Mouse (Mus musculus) heart, adult 8-10 months (tissue): ENCODE measurements at regions not wholly inside any gene's neighbourhood (a gene's known extent, or its start where the extent isn't known, plus 50 kb on each side); places are given as distances from the start of the nearest gene placed in this dataset.
A peak's percentile ranks its signal among the peaks of the same experiment; 100 is the strongest.

ENCODE experiments used
- DNase-seq: peaks from one replicate; pipeline ENCODE4 v3.0.0; 2022; ENCODE audit warnings: low spot score

DNA sequence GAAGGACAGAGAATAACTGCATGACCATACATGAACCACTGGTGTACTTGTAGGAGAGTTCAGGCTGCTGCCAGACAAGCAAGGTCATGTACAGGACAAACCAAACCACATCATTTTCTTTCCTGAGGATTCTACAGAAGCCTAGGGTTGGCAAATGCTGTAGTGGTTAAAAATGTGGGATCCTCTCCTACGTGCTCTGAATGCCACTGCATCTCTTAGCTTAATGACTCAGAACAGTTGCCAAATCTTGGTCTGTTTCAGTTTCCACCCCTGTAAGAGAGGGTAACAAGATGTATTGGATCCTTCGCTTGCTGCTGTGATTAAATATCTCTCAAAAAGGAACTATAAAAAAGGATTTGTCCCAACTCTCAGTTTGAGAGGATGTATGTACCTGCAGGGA lies 938.1 kb downstream of the 4930444P10Rik start:
- DNase-seq, result no peak

DNA sequence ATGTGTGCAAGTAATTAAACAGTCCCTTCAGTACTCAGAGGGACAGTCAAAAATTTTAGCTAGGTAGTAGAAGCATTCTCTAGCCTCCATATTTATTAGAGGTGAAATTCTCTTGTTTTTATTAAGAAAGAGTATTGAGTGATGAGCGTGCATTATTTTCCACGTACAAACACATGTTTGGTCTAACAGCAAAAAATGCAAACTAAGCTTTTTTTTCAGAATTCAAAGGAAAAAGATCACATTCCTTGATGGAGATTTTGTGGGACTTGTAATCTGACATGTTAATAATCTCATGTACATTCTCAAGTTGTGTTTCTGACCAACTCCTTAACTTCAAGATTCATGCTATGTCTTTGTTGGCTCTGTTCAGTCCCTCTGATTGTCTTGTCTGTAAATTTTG lies 939.2 kb downstream of the 4930444P10Rik start:
- DNase-seq, result no peak

DNA sequence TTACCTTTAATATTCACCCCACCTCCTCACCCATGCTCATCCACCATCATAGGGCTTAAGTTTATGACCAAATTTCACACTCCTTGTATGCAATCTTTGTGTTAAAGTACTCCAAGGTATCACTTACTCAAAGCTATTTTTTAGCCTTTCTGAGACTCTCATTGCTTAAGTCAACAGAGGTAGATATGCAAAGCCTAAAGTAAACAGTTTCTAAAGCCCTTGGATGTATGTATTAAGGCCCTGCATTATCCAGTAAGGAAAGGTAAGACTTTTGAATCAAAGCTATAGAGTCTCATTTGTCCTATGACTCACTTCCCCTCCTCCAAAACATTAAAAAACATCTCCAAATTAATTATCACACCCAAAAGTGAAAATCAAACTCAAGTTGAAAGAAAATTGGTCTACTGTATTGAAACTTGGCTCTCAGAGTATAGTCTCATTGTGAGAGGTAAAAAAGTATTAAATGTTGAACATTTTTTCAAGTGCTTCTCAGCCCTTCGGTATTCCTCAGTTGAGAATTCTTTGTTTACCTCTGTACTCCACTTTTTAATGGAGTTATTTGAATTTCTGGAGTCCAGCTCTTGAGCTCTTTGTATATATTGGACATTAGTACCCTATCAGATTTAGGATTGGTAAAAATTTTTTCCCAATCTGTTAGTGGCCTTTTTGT lies 949.1 kb downstream of the 4930444P10Rik start:
- no peak for DNase-seq

DNA sequence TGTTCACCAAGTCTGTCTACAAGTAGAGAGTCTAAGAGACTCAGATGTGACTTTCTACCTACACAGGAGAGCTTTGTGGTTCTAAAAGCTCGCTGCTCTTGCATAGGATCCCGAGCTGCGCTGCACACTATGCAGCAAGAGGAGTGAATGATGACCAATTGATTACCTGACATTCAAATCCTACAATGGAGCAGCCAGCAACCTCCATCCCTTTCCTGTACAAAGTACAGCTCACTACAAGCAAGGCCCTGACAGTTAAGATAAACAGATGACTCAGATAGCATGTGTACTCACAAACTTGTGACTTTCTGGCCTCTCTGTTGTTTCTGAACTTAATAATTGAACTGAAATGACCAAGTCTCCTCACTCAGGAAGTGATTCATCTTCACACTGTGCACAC lies 974.7 kb downstream of the 4930444P10Rik start:
- DNase-seq, result no peak

DNA sequence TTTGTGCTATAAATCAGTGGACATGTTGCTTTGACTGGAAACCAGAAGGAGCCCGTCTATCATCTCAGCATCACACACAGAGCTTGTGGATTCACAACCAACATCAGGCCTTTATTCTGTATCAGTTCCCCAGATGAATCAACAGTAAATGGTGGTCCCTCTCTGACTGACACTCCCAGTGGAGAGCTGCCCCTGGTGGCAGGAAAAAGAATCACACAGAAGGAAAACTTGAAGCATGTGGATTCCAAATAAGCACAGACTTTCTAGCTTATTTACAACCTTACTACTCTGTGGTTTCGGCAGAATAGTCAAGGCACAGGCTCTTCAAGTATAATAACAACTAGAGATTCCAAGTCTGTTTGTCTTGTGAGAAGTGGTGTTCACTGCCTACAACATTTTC lies 981.7 kb downstream of the 4930444P10Rik start:
- DNase-seq, result no peak

DNA sequence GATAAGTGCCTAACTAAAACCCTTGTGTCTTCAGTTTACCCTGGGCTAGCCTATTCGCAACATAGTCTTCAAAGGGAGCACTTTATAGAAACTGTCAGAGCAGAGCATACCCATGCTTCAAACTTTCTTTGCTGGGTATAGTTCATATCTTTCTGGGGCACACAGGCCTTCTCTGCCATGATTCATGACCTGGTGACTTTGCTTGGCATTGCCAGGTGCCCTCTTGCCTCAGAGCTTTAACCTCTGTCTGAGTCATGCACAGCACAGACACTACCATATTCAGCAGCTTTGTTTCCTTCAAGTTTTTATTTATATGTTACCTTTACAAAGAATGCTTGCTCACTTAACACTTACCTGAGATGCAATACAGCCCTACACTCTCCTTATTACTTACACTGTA lies 1022.8 kb downstream of the 4930444P10Rik start:
- no peak for DNase-seq

DNA sequence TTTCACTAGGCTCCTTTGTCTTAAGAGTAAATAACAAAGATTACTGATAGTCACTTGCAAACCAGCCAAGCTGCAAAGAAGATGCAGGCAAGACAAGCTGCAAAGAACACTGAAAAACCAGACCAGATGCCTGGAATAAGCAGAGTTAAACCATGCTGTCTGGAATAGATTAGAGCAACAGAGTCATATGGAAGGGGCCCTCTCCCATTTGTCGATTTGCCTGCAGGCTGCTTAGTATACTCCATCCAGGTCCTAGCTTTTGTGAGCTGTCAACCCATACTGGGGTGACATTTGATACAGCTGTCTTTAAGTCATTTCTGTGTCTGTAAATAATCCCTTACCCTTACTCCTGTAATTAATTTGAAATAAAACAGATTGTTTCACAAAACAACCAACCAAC lies 1059.1 kb downstream of the 4930444P10Rik start:
- no peak for DNase-seq

DNA sequence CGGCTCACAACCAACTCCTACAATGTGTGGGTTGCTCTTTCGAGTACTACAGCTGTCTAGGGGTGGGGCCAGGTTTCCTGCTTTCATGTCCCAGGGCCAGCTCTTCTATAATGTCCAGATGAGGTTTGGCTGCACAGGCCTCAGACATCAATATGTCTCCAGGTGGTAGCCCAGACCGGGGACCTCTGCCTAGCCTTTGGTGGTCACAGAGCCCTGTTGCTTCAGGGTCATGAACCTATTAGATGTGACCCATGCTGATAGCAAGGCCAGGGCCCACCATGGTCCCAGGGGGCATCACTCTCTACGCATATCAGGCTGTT lies 1074.7 kb downstream of the 4930444P10Rik start:
- no peak for DNase-seq

DNA sequence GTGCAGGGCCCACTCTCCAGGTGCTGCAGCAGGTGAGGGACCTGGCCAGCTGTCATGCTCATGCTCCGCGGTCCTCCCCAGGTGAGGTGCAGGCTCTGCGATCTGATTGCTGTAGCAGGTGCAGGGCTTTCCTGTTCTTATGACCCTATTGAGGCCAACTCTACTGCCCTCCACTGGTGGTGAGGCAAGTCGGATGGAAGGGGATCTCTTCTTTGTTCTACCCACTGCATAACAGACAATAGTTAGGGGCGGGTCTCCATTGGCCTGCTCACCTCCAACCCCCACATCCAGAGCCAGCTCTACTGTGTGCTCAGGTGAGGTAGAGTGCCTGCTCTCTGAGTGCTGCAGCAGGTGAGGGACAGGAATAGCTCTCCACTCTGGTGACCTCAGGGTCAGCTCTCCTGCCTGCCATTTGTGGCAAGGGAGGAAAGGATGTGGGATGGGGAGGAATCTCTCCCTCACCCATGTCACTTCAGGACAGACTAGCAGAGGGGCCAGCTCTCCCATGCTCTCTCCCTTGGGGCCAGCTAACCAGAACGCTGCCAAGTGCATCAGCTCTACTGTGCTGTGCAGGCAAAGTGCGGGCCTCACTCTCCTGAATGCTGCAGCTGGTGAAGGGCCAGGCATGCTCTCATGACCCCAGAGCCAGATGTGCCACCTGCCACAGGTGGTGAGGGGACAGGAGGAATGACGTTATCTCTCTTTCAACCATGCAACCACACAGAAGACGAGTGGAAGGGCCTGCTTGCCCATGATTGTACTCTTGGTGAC lies 1075.3 kb downstream of the 4930444P10Rik start:
- DNase-seq, result no peak

DNA sequence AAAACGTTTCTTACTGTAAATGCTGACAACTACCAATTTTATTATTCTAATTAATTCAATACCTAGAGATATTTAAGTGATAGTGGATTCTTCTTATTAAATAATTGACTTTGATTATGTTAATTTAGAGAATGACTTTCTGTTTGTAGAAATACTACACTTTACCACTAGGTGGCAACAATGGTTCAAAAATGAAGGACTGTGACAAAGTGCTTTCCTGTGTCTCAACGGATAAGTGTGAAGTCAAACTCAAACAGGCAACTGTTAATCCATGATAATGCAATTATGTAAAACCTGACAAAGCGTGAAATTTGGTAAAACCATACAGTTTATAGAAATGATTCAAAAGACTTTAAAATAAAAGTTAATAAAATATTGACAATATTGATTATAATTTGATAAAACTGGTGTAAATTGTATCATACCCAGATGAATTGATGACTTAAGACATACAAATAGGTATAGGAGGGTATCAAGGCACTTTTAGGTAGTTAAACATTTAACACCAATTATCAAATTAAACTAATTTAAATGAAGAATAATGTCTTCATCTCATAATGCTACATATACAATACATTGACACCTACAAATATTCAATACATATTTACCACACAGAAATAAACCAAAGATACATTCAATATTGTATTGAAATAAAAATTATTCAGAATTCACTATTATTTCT lies 1085.3 kb downstream of the 4930444P10Rik start:
- peak; percentile 23 for DNase-seq

DNA sequence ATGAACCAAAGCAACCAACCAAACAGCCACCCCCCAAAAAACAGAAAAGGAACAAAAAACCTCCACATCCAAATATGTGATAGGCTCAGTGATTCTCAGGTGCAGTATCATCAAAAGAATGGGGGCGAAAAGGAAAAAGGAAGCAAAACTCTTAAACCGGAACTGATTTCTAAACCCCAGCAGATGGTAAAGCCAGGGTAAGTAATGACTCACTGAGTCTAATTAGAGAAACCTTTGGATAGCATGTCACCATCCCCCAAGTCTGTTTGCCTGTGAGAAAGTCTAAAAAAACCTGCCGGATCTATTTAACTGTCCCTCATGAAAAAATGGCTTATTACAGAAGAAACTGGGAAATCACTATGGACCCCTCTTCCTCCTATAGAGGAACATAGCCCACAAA lies 1097.8 kb downstream of the 4930444P10Rik start:
- DNase-seq, result no peak

DNA sequence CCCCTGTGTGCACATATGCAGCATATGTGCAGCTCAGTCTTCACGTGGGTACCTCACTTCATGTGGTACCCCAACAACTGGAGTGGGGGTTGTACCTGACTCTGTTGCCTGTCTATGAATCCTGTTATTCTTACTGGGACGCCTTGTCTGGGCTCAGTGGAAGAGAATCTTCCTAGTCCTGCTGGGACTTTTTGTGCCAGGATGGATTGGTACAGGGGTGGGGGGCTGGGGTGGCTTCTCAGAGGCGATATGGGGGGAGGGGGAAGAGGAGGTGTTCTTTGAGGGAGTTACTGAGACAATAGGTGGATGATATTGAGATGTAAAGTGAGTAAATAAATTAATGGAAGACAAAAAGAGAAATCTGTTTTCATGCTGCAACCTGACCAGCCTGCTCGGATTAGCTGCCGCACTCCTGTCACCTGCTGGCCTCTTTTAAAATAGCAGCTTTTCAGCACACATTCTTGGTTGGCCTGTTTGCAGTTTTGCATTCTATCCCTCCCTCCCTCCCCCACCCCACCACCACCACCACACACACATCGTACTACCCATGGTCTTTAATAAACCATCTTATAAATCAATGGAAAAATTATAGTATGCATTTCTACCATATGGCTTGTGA lies 1112.9 kb downstream of the 4930444P10Rik start:
- no peak for DNase-seq
